Mouse (Mus musculus) lung, adult 2 months (tissue): Measurements from ENCODE around the gene Fam234b.
A peak's percentile ranks its signal among the peaks of the same experiment; 100 is the strongest.

Source experiments
- CTCF ChIP-seq: fragments of 200-500 bp; IDR thresholded peaks from 2 replicates; pipeline ENCODE4 v1.5.1; 2011; ENCODE audit warnings: mild to moderate bottlenecking, low read length, control low read depth; ENCODE audit not compliant: insufficient read depth
- POLR2A ChIP-seq: fragments of 200-500 bp; IDR thresholded peaks from 2 replicates; pipeline ENCODE4 v1.6.1; 2011; ENCODE audit warnings: low read depth, mild to moderate bottlenecking, control low read depth, low read length, borderline replicate concordance; ENCODE audit errors: extremely low read depth

DNA sequence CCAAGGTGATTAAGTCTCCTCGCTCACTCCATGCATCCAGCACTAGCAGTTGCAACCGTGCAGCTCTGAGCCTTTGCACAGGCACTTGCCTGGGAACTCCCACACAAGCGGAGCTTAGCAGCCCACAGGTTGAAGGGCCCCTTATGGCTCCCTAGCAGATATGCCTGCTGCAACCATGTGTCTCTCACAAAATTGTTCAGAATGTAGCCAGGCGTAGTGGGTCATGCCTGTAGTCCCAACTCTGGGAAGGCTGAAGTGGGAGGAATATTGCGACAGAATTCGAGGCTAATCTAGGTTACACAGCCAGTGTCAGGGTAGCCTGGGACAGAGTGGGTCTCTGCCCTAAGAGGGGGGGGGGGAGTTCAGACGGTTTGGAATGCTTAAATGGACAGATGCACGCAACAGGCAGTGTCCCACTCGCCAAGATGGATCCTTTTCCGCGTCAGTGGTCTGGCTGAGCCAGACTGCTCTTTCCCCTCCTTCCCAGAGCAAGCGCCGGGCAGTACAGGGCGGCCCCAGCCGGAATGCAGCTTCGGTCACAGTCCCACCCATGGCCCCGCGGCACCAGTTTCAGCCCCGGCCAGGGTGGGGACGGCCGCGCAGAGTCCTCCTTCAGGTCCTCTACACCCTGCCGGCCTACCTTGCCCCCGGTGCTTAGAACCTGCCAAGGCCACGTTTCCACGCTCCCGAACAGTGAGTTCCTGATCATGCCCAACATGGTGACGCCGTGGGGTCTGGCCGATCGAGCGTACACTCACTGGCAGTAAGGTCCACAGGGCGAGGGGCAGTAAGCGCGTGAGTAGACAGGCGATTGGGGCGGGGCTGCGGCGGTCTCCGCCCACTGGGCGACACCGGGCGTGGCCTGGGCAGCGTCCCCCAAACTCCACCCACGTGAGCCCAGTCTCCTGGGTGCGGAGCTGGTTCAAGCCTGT, 30.1 kb upstream of the Fam234b start:
- TF ChIP-seq POLR2A = peak; percentile 78; the same call in 1 of the 2 replicates
- no peak for TF ChIP-seq CTCF
